Mouse (Mus musculus) lung, postnatal 0 days (tissue): ENCODE data around the gene Inca1. TPM values are rescaled to one million over a fixed set of nuclear protein-coding genes. Genes with fewer than 3 reads are reported as not detected.

Source experiments
- ATAC-seq: fragments of 200-750 bp; cut with Nextera tagmentation; 2 replicates; pipeline ENCODE4 v1.8.0; 2017; ENCODE audit warnings: moderate library complexity
- DNase-seq: peaks from one replicate; pipeline ENCODE4 v3.0.0-alpha.2; 2016; ENCODE audit warnings: low spot score
- H3K27ac ChIP-seq: fragments of 300-500 bp; sonication (generic); 2 replicates; pipeline ENCODE4 v1.5.1; 2014; ENCODE audit warnings: antibody characterized with exemption, mild to moderate bottlenecking, low read length, mixed read lengths
- H3K27me3 ChIP-seq: fragments of 300-500 bp; sonication (generic); replicated peaks from 2 replicates; pipeline ENCODE4 v1.6.1; 2014; ENCODE audit warnings: low read length, mixed read lengths; ENCODE audit not compliant: insufficient read depth
- H3K36me3 ChIP-seq: fragments of 300-500 bp; sonication (generic); 2 replicates; pipeline ENCODE4 v1.6.1; 2014; ENCODE audit warnings: low read length, mixed read lengths; ENCODE audit not compliant: insufficient read depth
- H3K4me1 ChIP-seq: fragments of 300-500 bp; sonication (generic); 2 replicates; pipeline ENCODE4 v1.6.1; 2014; ENCODE audit warnings: antibody characterized with exemption, low read depth, low read length, mixed read lengths; ENCODE audit not compliant: insufficient read depth
- H3K4me2 ChIP-seq: fragments of 300-500 bp; sonication (generic); replicated peaks from 2 replicates; pipeline ENCODE4 v1.6.1; 2014; ENCODE audit warnings: low read depth, mild to moderate bottlenecking, low read length, moderate library complexity, mixed read lengths
- H3K4me3 ChIP-seq: fragments of 300-500 bp; sonication (generic); 2 replicates; pipeline ENCODE4 v1.5.1; 2014; ENCODE audit warnings: low read depth, low read length
- H3K9ac ChIP-seq: fragments of 300-500 bp; sonication (generic); replicated peaks from 2 replicates; pipeline ENCODE4 v1.6.1; 2014; ENCODE audit warnings: low read depth, mild to moderate bottlenecking
- H3K9me3 ChIP-seq: fragments of 300-500 bp; sonication (generic); 2 replicates; pipeline ENCODE4 v1.6.1; 2016; ENCODE audit warnings: low read length, mixed read lengths
- CTCF ChIP-seq: IDR thresholded peaks from 2 replicates; pipeline ENCODE4 v1.5.1; 2016; ENCODE audit warnings: antibody characterized with exemption, mild to moderate bottlenecking
- EP300 ChIP-seq: IDR thresholded peaks from 2 replicates; pipeline ENCODE4 v1.6.1; 2016; ENCODE audit warnings: antibody characterized with exemption, mild to moderate bottlenecking, control low read depth
- WGBS: fragments of 180-500 bp; shearing (Covaris S2); extraction: QIAGEN DNeasy Blood & Tissue Kit; methylation state at CpG from one replicate; pipeline ENCODE4 v1.1.7; 2014; 5-methylcytosine and 5-hydroxymethylcytosine counted together
- polyA plus RNA-seq: library from polyadenylated mRNA; unstranded; fragments of >200 nt; fragmentation: Nextera tagmentation; extraction: Ambion mirVana; gene quantifications from 2 replicates; pipeline ENCODE4 v1.2.1, GENCODE M21; 2015

Inca1 gene
- polyA plus RNA-seq, 1 experiment from 2014 or later: 2.4 TPM

DNA sequence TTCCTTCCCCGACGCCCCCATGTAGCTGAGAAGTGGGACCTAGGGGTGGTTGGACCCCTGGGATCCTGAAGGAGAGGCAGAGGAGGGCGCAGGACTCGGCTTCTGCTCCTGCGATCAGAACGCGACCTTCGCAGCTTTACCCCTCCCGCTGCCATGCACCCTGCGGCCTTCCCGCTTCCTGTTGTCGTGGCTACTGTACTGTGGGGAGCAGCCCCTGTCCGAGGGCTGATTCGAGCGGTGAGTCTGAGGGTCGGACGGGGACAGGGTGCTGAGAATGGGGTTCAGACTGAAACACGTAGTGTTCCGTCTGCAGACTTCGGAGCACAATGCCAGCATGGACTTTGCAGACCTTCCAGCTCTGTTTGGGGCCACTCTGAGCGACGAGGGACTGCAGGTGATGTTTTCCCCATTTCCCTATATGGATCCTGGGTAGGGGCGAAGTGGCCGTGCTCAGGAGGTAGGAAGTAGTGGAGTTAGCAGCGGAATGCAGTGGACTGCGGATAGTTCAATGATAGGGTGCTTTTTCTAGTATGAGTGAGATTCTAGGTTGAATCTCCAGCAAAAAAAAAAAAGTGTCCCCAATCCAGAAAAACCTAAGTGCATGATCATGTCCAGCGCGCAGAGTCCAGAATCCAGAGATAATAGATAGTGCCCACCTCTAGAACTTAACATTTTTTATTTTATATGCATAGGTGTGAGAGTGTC, 52.1 kb downstream of the Inca1 start:
- H3K9me3 ChIP-seq: no peaks in the 10 kb centered on the region
- WGBS: 2% methylated on average over 28 of the region's 28 CpGs
- peak overlapping the region; percentile 92 for H3K9ac ChIP-seq
- H3K36me3 ChIP-seq: peaks cover 43% of the 10 kb centered on the region
- peak overlapping the region; percentile 97 for H3K27ac ChIP-seq
- DNase-seq (peak; percentile 23), ATAC-seq (0 out of 2 replicates have a peak, but pooled peaks have one; percentile 4)
- H3K4me1 ChIP-seq: peaks cover 25% of the 10 kb centered on the region; the same call in 1 of the 2 replicates
- H3K27me3 ChIP-seq: no peaks in the 10 kb centered on the region
- TF ChIP-seq EP300 (no peak), CTCF (no peak)
- peak overlapping the region; percentile 96 for H3K4me2 ChIP-seq
- peak overlapping the region; percentile 70 for H3K4me3 ChIP-seq

- Histone ChIP-seq H3K4me3 (peak within 1 kb of the TSS; percentile 70), H3K27ac (peak within 1 kb of the TSS; percentile 97), H3K4me1 (peaks cover 19% of the 10 kb centered on the region; the same call in 1 of the 2 replicates), H3K9ac (peak within 1 kb of the TSS; percentile 92), H3K36me3 (peaks cover 43% of the 10 kb centered on the region), H3K27me3 (no peaks in the 10 kb centered on the region), H3K9me3 (no peaks in the 10 kb centered on the region), H3K4me2 (peak within 1 kb of the TSS; percentile 96)
- under 1% methylated on average over 63 of the region's 63 CpGs for WGBS
- DNase-seq: peak; percentile 100
- ATAC-seq: peak; percentile 92
- TF ChIP-seq CTCF (peak; percentile 44), EP300 (peak; percentile 90)
These were observed 53.0 kb downstream of the Inca1 start, which contains the start of the genes Rnf167 and Slc25a11 for GRCm38 (mm10) chr11:70646691-70647650. Gene Rnf167 (plus strand): TSS chr11:70647235. Gene Slc25a11 (minus strand): TSS chr11:70647479.

GRCm38 (mm10) chr11:70646259-70646555, 53.7 kb downstream of the Inca1 start:
- ATAC-seq (no peak), DNase-seq (peak; percentile 31)
- Histone ChIP-seq H3K9ac (peak overlapping the region; percentile 76), H3K9me3 (no peaks in the 10 kb centered on the region), H3K4me2 (peak overlapping the region; percentile 81), H3K4me1 (peaks cover 14% of the 10 kb centered on the region; the same call in 1 of the 2 replicates), H3K27me3 (no peaks in the 10 kb centered on the region), H3K27ac (peak overlapping the region; percentile 91), H3K36me3 (peaks cover 38% of the 10 kb centered on the region), H3K4me3 (peak overlapping the region; percentile 68)
- 33% methylated on average over 3 of the region's 3 CpGs for WGBS
- no peak for TF ChIP-seq CTCF

GRCm38 (mm10) chr11:70645461-70646258, 54.3 kb downstream of the Inca1 start:
- Histone ChIP-seq H3K4me1 (peaks cover 14% of the 10 kb centered on the region; the same call in 1 of the 2 replicates), H3K4me3 (peak overlapping the region; percentile 68; the same call in 1 of the 2 replicates), H3K9ac (peak overlapping the region; percentile 76; the same call in 1 of the 2 replicates), H3K27ac (peak overlapping the region; percentile 91; the same call in 1 of the 2 replicates), H3K4me2 (peak overlapping the region; percentile 81), H3K27me3 (no peaks in the 10 kb centered on the region), H3K36me3 (peaks cover 32% of the 10 kb centered on the region), H3K9me3 (no peaks in the 10 kb centered on the region)
- 87% methylated on average over 12 of the region's 12 CpGs for WGBS
- DNase-seq (no peak), ATAC-seq (no peak)
- TF ChIP-seq EP300 (no peak), CTCF (no peak)

GRCm38 (mm10) chr11:70644564-70645103, 55.3 kb downstream of the Inca1 start:
- Histone ChIP-seq H3K4me3 (no peak overlapping the region), H3K4me1 (peaks cover 20% of the 10 kb centered on the region; the same call in 1 of the 2 replicates), H3K27ac (no peak overlapping the region), H3K4me2 (no peak overlapping the region), H3K36me3 (peaks cover 24% of the 10 kb centered on the region), H3K27me3 (no peaks in the 10 kb centered on the region), H3K9me3 (no peaks in the 10 kb centered on the region), H3K9ac (no peak overlapping the region)
- no peak for ATAC-seq
- no peak for TF ChIP-seq EP300
- no peak for TF ChIP-seq CTCF
- 92% methylated on average over 8 of the region's 8 CpGs for WGBS
- no peak for DNase-seq
